16 mouse cellular contexts compared by ENCODE assay signal in the genomic region with DNA sequence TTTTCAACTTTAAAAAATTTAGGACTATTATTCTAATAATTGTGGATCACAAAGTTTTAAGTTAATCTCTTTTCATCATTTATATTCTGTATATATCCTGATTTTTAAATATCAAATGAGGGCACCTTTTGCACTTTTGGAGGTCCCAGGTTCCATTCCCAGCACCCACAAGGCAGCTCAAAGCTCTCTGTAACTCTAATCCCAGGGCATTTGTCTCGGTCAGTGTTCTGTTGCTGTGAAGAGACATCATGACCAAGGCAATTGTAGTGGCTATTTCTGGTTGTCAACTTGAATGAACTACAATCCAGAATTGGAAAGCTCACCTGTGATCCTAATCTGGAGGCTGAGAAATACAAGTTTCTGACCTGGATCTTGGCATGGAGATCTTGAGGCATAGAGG.
"Had no signal": no experiment of that assay in that cellular context is flagged by ENCODE, and none has a peak within 500 bp of the region (broad histone marks: within the 10 kb centered on the region; RNA-seq: fewer than 3 reads in every experiment).

No protein-coding gene starts in this region.

- DNase-seq: retina, postnatal 1 day; right cerebral cortex, adult 18-20 months; right cerebral cortex, postnatal 14 days; right cerebral cortex, postnatal 25 days; right cerebral cortex, postnatal 4 days; spleen, adult 18-20 months; thymus, adult 18-20 months; thymus, adult 2 months; thymus, postnatal 14 days; thymus, postnatal 25 days; thymus, postnatal 36 days had no signal

- H3K4me3 ChIP-seq: neural tube, embryonic 12.5 days; neural tube, embryonic 13.5 days; neural tube, embryonic 15.5 days; stomach, embryonic 15.5 days had no signal

- H3K9me3 ChIP-seq: neural tube, embryonic 12.5 days; neural tube, embryonic 15.5 days; stomach, embryonic 15.5 days had no signal

- H3K4me2 ChIP-seq: neural tube, embryonic 12.5 days; neural tube, embryonic 13.5 days; neural tube, embryonic 15.5 days; stomach, embryonic 15.5 days had no signal

- H3K9ac ChIP-seq: neural tube, embryonic 12.5 days; neural tube, embryonic 13.5 days; neural tube, embryonic 15.5 days; stomach, embryonic 15.5 days had no signal

- H3K36me3 ChIP-seq: neural tube, embryonic 12.5 days; neural tube, embryonic 13.5 days; neural tube, embryonic 15.5 days; stomach, embryonic 15.5 days had no signal

- H3K27me3 ChIP-seq: neural tube, embryonic 12.5 days; neural tube, embryonic 13.5 days; neural tube, embryonic 15.5 days; stomach, embryonic 15.5 days had no signal

- H3K4me1 ChIP-seq: neural tube, embryonic 12.5 days; neural tube, embryonic 13.5 days; neural tube, embryonic 15.5 days; stomach, embryonic 15.5 days had no signal

- H3K27ac ChIP-seq: neural tube, embryonic 12.5 days; neural tube, embryonic 13.5 days; neural tube, embryonic 15.5 days; stomach, embryonic 15.5 days; stomach, postnatal 0 days had no signal
